Mouse (Mus musculus) spleen, adult 2 months (tissue): ENCODE data around the gene Abhd12b. TPM values are rescaled to one million over a fixed set of nuclear protein-coding genes. Genes with fewer than 3 reads are reported as not detected.

Source experiments
- DNase-seq, 2 experiments: peaks; one replicate each; pipeline versions ENCODE4 v3.0.0 to v3.0.0-alpha.2; 2012 to 2021; ENCODE audit warnings: low spot score in 2 of 2, low read depth in 1 of 2
- H3K27ac ChIP-seq: fragments of 200-500 bp; 2 replicates; pipeline ENCODE4 v1.5.1; 2012; ENCODE audit warnings: low read length, inconsistent platforms; ENCODE audit not compliant: insufficient read depth
- H3K27me3 ChIP-seq: fragments of 200-500 bp; 2 replicates; pipeline ENCODE4 v1.6.1; 2012; ENCODE audit warnings: mild to moderate bottlenecking, moderate library complexity, low read length, inconsistent platforms; ENCODE audit not compliant: control insufficient read depth, insufficient read depth
- H3K36me3 ChIP-seq: fragments of 200-500 bp; 2 replicates; pipeline ENCODE4 v1.6.1; 2012; ENCODE audit warnings: mild to moderate bottlenecking, low read length, inconsistent platforms; ENCODE audit not compliant: control insufficient read depth, insufficient read depth
- H3K4me1 ChIP-seq: fragments of 200-500 bp; 2 replicates; pipeline ENCODE4 v1.6.1; 2011; ENCODE audit warnings: inconsistent platforms; ENCODE audit not compliant: control insufficient read depth, insufficient read depth, insufficient read length
- H3K4me3 ChIP-seq: fragments of 200-500 bp; 2 replicates; pipeline ENCODE4 v1.5.1; 2011; ENCODE audit warnings: mild to moderate bottlenecking, inconsistent platforms; ENCODE audit not compliant: insufficient read depth, insufficient read length; ENCODE audit errors: extremely low read depth
- CTCF ChIP-seq: fragments of 200-500 bp; IDR thresholded peaks from 2 replicates; pipeline ENCODE4 v1.5.1; 2011; ENCODE audit warnings: mild to moderate bottlenecking, inconsistent platforms; ENCODE audit not compliant: insufficient read depth, insufficient read length, insufficient replicate concordance; ENCODE audit errors: extremely low read depth
- POLR2A ChIP-seq: fragments of 200-500 bp; IDR thresholded peaks from 2 replicates; pipeline ENCODE4 v1.6.1; 2011; ENCODE audit warnings: low read depth, low read length, inconsistent platforms
- WGBS: fragments of 180-500 bp; shearing (Covaris S2); methylation state at CpG from one replicate; pipeline ENCODE4 v1.1.7; 2018; 5-methylcytosine and 5-hydroxymethylcytosine counted together
- polyA plus RNA-seq: library from polyadenylated mRNA; depleted of rRNA; stranded (reverse); fragments of >200 nt; gene quantifications from 2 replicates; pipeline ENCODE4 v1.2.3, GENCODE M21; 2012

Gene Abhd12b
- polyA plus RNA-seq, 1 experiment: not detected

- no peak overlapping the region for H3K27ac ChIP-seq
- H3K4me1 ChIP-seq: peaks cover 5% of the 10 kb centered on the region; the same call in 1 of the 2 replicates
- H3K36me3 ChIP-seq: no peaks in the 10 kb centered on the region
- no peaks in the 10 kb centered on the region for H3K27me3 ChIP-seq
- DNase-seq: no peak
- H3K4me3 ChIP-seq: peak overlapping the region; percentile 37; the same call in 1 of the 2 replicates
- WGBS: 6% methylated on average over 13 of the region's 13 CpGs
- TF ChIP-seq POLR2A (no peak), CTCF (no peak)
Observed at GRCm38 (mm10) chr12:70147986-70148630, 5.8 kb upstream of the Abhd12b start.

- Histone ChIP-seq H3K27ac (no peak overlapping the region), H3K27me3 (no peaks in the 10 kb centered on the region), H3K36me3 (no peaks in the 10 kb centered on the region), H3K4me3 (peak overlapping the region; percentile 37; the same call in 1 of the 2 replicates), H3K4me1 (peaks cover 5% of the 10 kb centered on the region; the same call in 1 of the 2 replicates)
- 17% methylated on average over 11 of the region's 11 CpGs for WGBS
- TF ChIP-seq CTCF (no peak), POLR2A (no peak)
- DNase-seq: no peak
Observed at GRCm38 (mm10) chr12:70148631-70149265, 5.2 kb upstream of the Abhd12b start.

- 52% methylated on average over 6 of the region's 6 CpGs for WGBS
- H3K4me1 ChIP-seq: no peaks in the 10 kb centered on the region
- no peak overlapping the region for H3K4me3 ChIP-seq
- DNase-seq: no peak
- no peak overlapping the region for H3K27ac ChIP-seq
- no peaks in the 10 kb centered on the region for H3K36me3 ChIP-seq
- TF ChIP-seq CTCF: no peak
- TF ChIP-seq POLR2A: no peak
- no peaks in the 10 kb centered on the region for H3K27me3 ChIP-seq
Observed at GRCm38 (mm10) chr12:70156222-70156621, 2.3 kb downstream of the Abhd12b start.

GRCm38 (mm10) chr12:70157292-70158066 is 3.5 kb downstream of the Abhd12b start:
- no peak for DNase-seq
- H3K36me3 ChIP-seq: no peaks in the 10 kb centered on the region
- WGBS: 72% methylated on average over 5 of the region's 5 CpGs
- H3K4me1 ChIP-seq: no peaks in the 10 kb centered on the region
- H3K27ac ChIP-seq: no peak overlapping the region
- H3K4me3 ChIP-seq: no peak overlapping the region
- TF ChIP-seq CTCF (no peak), POLR2A (no peak)
- H3K27me3 ChIP-seq: no peaks in the 10 kb centered on the region

- TF ChIP-seq POLR2A (no peak), CTCF (no peak)
- Histone ChIP-seq H3K27ac (no peak overlapping the region), H3K27me3 (no peaks in the 10 kb centered on the region), H3K4me3 (no peak overlapping the region), H3K36me3 (no peaks in the 10 kb centered on the region), H3K4me1 (no peaks in the 10 kb centered on the region)
- WGBS: 88% methylated on average over 5 of the region's 5 CpGs
- DNase-seq: no peak
Observed at GRCm38 (mm10) chr12:70161057-70161456, 7.1 kb downstream of the Abhd12b start.

- no peak for TF ChIP-seq CTCF
- no peak for TF ChIP-seq POLR2A
- Histone ChIP-seq H3K27me3 (no peaks in the 10 kb centered on the region), H3K27ac (no peak overlapping the region), H3K4me1 (no peaks in the 10 kb centered on the region), H3K4me3 (no peak overlapping the region), H3K36me3 (no peaks in the 10 kb centered on the region)
- no peak for DNase-seq
- WGBS: 67% methylated on average over 3 of the region's 3 CpGs
Observed at GRCm38 (mm10) chr12:70164741-70165140, 10.8 kb downstream of the Abhd12b start.
